Mouse (Mus musculus): ENCODE data around the gene Shroom3.

- TF ChIP-seq ETS1 (conservative IDR thresholded peaks at IDR 0.05; ENCODE audit: low read depth, low read length) (no peak), ELF1 (IDR thresholded peaks at IDR 0.05; ENCODE audit: low read depth, low read length) (no peak), UBTF (IDR thresholded peaks at IDR 0.05; ENCODE audit: low read depth, low read length) (no peak), POLR2A (IDR thresholded peaks at IDR 0.05; ENCODE audit: low read depth, low read length) (no peak), CTCF (conservative IDR thresholded peaks at IDR 0.05 in 1 of 2, IDR thresholded peaks at IDR 0.05 in 1 of 2; ENCODE audit: low read depth in 2 of 2, low read length in 2 of 2) (no peak), USF2 (conservative IDR thresholded peaks at IDR 0.05; ENCODE audit: low read depth, low read length) (no peak), HCFC1 (IDR thresholded peaks at IDR 0.05; ENCODE audit: low read depth, low read length) (no peak), NRF1 (IDR thresholded peaks at IDR 0.05; ENCODE audit: low read depth, low read length) (no peak), TCF12 (IDR thresholded peaks at IDR 0.05; ENCODE audit: low read depth, low read length) (no peak), MXI1 (IDR thresholded peaks at IDR 0.05; ENCODE audit: low read depth, low read length) (no peak), JUN (IDR thresholded peaks at IDR 0.05; ENCODE audit: insufficient read depth, low read depth, low read length) (no peak), EP300 (IDR thresholded peaks at IDR 0.05; ENCODE audit: low read length) (no peak), TBP (conservative IDR thresholded peaks at IDR 0.05; ENCODE audit: low read depth, low read length) (no peak)
These were observed 189.8 kb downstream of the Shroom3 start for GRCm38 (mm10) chr5:92872991-92873390.
